Mouse (Mus musculus): ENCODE results near the gene Rora.

DNA sequence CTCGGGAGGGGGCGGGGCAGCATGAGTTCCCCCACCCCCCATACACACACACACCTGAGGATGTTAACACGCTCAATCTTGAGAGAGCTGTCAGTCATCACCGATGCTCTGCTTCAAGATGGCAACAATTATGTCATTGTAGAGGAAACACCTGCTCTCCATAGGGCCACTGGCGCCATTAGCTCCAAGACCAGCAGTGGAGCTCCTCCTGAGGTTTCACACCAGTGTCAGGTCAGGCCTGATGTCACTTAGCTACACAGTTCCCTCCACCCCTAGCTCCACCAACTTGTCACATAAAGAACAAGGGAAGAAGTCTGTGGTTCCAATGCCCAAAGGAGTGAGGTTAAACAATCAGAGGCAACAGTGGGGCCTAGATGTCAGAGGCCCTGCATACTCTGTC lies 740.6 kb downstream of the Rora start:
- TF ChIP-seq CTCF (IDR thresholded peaks at IDR 0.05; ENCODE audit: borderline replicate concordance, control insufficient read depth, extremely low read depth, insufficient read depth, low read length, poor library complexity) (no peak), POLR2A (IDR thresholded peaks at IDR 0.05; ENCODE audit: control insufficient read depth, extremely low read depth, insufficient read depth, low read length, poor library complexity) (no peak)

All from thymus, adult 2 months (tissue).